Mouse (Mus musculus): ENCODE data around the gene Plpp3.

DNA sequence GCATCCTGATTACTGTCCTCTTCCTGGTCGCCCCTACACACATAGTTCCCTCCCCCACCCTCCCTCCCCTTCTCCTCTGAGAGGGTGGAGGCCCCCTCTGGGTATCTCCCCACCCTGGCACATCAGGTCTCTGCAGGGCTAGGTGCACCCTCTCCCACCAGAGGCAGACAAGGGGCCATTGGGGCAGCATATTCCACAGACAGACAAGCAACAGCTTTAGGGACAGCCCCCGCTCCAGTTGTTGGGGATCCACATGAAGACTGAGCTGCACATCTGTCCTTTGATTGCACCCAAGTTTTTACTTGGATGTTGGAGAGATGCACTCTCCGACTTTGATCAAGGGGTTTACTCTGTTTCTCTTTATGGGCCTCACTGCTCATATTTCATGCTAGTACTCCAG, 43.7 kb upstream of the Plpp3 start:
- TF ChIP-seq CTCF (IDR thresholded peaks at IDR 0.05; ENCODE audit: extremely low read depth, insufficient read depth, low read length) = no peak
- TF ChIP-seq POLR2A (IDR thresholded peaks at IDR 0.05; ENCODE audit: extremely low read depth, insufficient read depth, low read length) = no peak
